Mouse (Mus musculus): ENCODE measurements around the gene Dnajc8. TPM values are rescaled to one million over a fixed set of nuclear protein-coding genes. Genes with fewer than 3 reads are reported as not detected.

Gene Dnajc8
- total RNA-seq, 2 experiments from 2014 or later: 136 to 376 TPM

Other genes starting within 250 kb of the Dnajc8 start
- 3.2 TPM in 1 of 2 replicates, not detected in the other for gene Rab42, start 232.2 kb upstream of the Dnajc8 start, total RNA-seq (2014; fragmentation: Nextera tagmentation)
- not detected in 2 replicates for gene Rab42, start 232.2 kb upstream of the Dnajc8 start, total RNA-seq (2017)
- 29.7 and 36.3 TPM in 2 replicates for gene Trnau1ap, start 206.0 kb upstream of the Dnajc8 start, total RNA-seq (2014; fragmentation: Nextera tagmentation)
- gene Trnau1ap, start 206.0 kb upstream of the Dnajc8 start, total RNA-seq (2017): 37.8 and 54.9 TPM in 2 replicates
- 58.8 and 68.9 TPM in 2 replicates for gene Rcc1, start 181.9 kb upstream of the Dnajc8 start, total RNA-seq (2014; fragmentation: Nextera tagmentation)
- gene Rcc1, start 181.9 kb upstream of the Dnajc8 start, total RNA-seq (2017): 46.8 and 53.3 TPM in 2 replicates
- gene Phactr4, start 113.1 kb upstream of the Dnajc8 start, total RNA-seq (2014; fragmentation: Nextera tagmentation): 29.2 and 36.8 TPM in 2 replicates
- 4.2 and 8.1 TPM in 2 replicates for gene Phactr4, start 113.1 kb upstream of the Dnajc8 start, total RNA-seq (2017)
- 9.2 and 16.1 TPM in 2 replicates for gene Med18, start 71.6 kb upstream of the Dnajc8 start, total RNA-seq (2014; fragmentation: Nextera tagmentation)
- gene Med18, start 71.6 kb upstream of the Dnajc8 start, total RNA-seq (2017): 9.9 and 16.2 TPM in 2 replicates
- gene Sesn2, start 25.0 kb upstream of the Dnajc8 start, total RNA-seq (2014; fragmentation: Nextera tagmentation): 3.4 and 3.9 TPM in 2 replicates
- gene Sesn2, start 25.0 kb upstream of the Dnajc8 start, total RNA-seq (2017): 2.1 and 2.9 TPM in 2 replicates
- 781 and 857 TPM in 2 replicates for gene Atpif1, start 1.9 kb upstream of the Dnajc8 start, total RNA-seq (2014; fragmentation: Nextera tagmentation)
- gene Atpif1, start 1.9 kb upstream of the Dnajc8 start, total RNA-seq (2017): 1,252 and 1,475 TPM in 2 replicates
- gene Ptafr, start 28.5 kb downstream of the Dnajc8 start, total RNA-seq (2014; fragmentation: Nextera tagmentation): 2.4 TPM in 2 replicates
- 1.2 and 1.4 TPM in 2 replicates for gene Ptafr, start 28.5 kb downstream of the Dnajc8 start, total RNA-seq (2017)
- 37.0 and 42.0 TPM in 2 replicates for gene Eya3, start 103.4 kb downstream of the Dnajc8 start, total RNA-seq (2014; fragmentation: Nextera tagmentation)
- gene Eya3, start 103.4 kb downstream of the Dnajc8 start, total RNA-seq (2017): 37.1 and 38.9 TPM in 2 replicates
- gene Xkr8, start 197.0 kb downstream of the Dnajc8 start, total RNA-seq (2014; fragmentation: Nextera tagmentation): 2.9 and 4.4 TPM in 2 replicates
- gene Xkr8, start 197.0 kb downstream of the Dnajc8 start, total RNA-seq (2017): 5.1 and 15.0 TPM in 2 replicates
- gene Smpdl3b, start 221.7 kb downstream of the Dnajc8 start, total RNA-seq (2014; fragmentation: Nextera tagmentation): 0.47 TPM in 1 of 2 replicates, not detected in the other
- 1.7 TPM in 1 of 2 replicates, not detected in the other for gene Smpdl3b, start 221.7 kb downstream of the Dnajc8 start, total RNA-seq (2017)
- 87.0 and 114 TPM in 2 replicates for gene Rpa2, start 232.8 kb downstream of the Dnajc8 start, total RNA-seq (2014; fragmentation: Nextera tagmentation)
- 66.8 and 69.9 TPM in 2 replicates for gene Rpa2, start 232.8 kb downstream of the Dnajc8 start, total RNA-seq (2017)

Data from granulocyte monocyte progenitor cell, adult 5-6 weeks (primary cell).